Mouse (Mus musculus) adrenal gland, postnatal 25 days (tissue): Measurements from ENCODE around the gene Synpo2. TPM values are rescaled to one million over a fixed set of nuclear protein-coding genes. Genes with fewer than 3 reads are reported as not detected.

Experiments used
- DNase-seq: peaks from one replicate; pipeline ENCODE4 v3.0.0; 2021; ENCODE audit warnings: mixed read lengths
- total RNA-seq: library from RNA; stranded (reverse); gene quantifications from 2 replicates; pipeline ENCODE4 v1.2.3, GENCODE M21; 2021

The Synpo2 gene
- total RNA-seq, 1 experiment from 2014 or later: 13.0 TPM

DNA sequence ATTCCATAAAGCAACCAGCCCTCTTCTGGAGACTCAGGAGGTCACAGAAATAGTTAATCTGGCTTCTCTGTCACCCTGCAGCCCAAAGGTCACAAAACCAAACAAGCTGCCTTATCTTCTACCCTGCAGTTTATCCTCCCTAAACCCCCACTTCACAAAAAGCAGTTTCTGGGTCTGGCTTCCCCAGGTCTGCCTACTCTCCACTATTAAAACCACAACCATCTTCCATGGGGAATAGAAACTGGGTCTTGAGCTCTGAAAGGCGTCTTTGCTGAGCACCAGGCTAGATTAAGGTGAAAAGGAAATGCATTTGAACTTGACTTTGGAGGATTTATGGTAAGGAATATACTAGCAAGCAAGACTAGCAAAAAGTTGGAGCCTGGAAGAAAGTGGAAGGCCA lies 71.8 kb downstream of the Synpo2 start:
- DNase-seq: no peak

DNA sequence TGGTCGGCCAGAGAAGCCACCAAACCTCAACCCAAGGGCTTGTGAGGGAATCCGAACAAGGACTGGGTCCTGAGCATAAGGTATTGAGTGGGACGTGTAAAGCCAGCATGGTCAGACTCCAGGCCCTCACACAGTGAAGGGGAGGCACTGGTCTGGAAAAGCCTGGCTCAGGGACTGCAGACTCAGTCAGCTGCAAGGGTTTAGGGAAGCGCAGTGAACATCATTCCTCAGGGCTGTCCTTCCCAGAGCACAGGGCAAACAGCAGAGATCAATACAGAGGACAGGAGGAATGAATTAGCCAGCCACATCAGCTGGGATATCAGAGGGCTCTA lies 72.8 kb downstream of the Synpo2 start:
- DNase-seq: no peak

DNA sequence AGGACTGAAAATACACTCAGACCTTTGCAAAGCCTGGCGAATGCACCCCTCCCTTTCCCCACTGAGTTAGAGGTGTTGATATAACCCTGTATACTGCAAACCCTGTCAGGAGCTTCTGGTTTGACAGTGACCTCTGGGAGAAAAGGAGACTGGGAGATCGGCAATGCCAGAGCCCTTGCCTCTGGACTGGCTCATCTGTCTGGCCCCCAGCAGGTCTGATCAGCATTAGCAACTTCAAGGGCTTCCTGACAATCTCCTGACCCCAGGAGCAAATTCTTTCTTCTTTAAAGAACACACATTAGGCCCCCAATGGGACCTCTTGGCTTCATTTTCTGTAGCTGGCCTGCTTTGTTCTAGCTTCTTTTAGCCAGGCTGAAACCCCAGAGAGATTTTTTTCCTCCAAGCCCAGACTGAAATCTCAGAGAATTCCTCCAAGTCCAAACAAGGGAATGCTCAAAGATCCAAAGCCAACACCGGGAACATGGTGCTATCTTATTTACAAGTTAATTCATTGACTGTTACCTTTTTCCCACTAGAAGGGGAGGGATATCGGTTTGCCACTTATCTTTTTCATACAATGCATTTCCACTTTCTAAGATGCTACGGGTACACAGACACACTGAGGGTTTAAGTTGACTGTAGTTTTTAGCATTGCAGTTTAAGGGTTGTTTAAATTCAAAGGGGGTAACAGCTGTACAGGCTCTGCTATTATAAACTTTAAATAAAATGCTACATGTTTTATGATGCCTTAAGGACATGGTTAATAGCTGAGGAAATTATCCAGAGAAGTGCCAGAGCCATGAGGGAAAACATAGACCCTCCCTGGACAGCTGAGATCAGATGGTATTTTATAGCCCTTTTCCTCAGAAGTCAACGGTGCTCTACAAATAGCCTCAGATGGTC lies 73.4 kb downstream of the Synpo2 start:
- no peak for DNase-seq

DNA sequence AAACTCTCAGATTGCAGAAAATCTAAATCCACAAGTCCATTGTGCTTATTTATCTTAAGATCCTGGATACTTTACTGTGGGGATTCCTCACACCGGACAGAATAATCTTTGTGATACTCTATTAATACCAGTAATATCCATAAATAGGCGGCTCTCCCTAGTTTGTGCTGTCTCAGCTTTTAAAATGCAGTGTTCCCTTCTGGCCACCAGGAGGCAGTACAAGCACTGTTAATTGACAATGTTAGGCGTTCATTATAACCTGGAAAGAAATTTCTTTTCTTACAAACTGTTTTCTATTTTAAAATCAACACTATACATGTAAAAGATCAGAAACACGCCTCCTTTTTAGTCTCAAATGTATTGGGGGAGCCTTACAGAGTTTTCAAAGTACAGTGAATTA lies 75.2 kb downstream of the Synpo2 start:
- DNase-seq: peak; percentile 18

DNA sequence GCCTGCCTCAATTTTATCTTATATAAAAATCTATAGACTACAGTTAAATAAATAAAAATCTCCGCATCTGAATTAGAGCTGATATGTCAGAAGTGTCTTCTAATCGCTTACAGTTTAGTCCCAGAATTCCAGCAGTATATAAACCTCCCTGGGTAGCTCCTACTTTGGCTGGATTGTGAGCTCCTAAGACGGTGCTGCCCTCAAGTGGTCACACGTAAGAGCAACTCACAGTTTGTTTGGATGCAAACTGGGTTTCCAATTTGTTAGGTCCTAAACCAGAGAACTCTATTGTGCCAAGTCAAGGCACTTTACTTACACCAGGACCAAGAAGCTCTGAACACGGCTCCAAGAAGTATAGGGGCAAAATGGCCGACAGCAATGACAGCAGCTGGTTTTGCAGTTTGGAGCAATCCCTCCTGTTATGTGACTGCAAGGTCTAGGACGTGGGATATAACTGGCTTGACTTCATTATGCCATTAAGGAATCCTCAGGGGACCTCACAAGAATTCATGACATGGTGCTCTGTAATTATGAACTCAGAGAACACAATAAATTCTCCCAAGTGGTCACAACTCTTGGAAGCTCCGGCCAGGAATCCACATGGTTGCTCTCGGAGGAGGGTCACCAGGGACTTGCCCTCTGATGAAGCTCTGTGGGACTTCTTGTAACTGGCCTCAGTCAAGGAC lies 76.7 kb downstream of the Synpo2 start:
- DNase-seq: peak; percentile 53

DNA sequence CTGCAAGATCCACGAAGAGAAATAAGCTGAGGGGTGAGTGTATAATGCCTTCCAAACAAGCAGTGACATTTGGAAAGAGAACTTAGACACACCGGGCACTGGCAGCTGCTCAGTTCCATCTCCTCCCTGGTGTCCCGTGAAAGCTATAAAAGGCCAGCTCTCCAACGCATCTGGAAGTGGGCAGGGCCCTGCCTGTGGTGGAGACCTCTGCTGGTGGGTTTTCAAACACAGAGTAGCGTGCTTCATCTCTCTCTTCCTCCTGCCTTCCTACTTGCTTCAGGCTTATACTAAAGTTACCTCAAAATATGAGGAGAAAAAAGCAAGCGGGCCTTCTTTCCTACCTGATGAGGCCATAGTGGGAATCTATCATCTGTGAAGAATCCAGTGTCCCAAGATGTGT lies 77.4 kb downstream of the Synpo2 start:
- DNase-seq: peak; percentile 11

DNA sequence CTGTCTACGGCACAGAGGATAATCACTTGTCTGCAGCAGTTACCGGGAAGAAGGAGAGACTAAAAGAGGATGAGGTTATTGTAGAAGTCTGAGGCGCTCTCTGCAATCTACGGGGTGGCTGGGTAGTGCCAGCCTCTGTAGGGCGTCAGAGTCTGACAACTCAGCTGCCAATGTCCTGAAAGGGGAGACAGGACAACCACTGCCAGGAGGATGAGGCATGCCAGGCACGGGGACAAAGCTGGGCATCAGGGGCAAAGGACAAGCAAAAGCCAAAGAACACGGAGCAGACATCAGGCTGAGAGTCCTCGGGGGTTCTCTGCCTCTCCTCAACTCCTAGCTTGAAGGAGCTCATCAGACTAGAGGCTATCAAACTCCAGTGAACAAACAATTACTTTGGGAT lies 82.6 kb downstream of the Synpo2 start:
- DNase-seq: no peak

DNA sequence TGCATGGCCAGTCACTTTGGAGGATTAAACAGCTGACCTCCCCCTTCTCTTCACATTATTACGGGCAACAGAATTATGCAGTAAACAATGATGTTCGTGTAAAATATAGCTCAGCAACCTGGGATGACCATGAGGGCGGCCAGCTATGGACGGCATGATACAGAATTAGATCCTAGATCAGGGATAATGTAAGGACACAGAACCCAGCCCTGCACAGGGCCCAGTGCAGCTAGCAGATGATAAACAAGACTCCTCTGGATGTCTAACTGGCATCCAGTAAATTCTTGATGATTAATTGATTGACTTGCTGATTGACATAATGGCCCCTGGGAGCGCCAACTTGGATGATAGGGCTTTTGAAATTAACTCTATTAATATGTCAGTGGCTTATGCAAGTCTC lies 83.0 kb downstream of the Synpo2 start:
- no peak for DNase-seq

DNA sequence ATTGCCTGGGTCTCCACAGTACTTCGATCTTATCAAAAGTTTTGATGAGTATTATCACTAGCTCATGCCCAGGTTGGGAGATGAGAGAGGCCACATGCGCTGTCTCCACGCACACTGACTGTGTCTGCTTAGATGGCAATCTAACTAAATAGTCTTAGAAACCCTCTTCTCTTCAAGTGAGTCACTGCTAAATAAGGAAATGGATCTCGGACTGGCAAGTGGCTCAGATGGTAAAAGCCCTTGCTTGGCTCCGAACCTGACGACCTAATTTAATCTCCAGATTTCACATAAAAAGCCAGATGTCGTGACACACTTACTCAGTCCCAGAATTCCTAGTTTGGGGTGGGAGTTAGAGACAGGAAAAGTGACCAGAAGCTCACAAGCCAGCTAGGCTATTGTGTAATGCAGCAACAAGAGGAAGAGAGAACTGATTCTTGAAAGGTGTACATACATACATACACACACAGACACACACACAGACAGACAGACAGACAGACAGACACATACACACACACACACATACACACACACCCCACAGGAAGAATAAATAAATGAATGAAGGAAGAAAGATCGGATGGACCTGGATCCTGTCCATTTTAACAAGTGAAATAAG lies 85.3 kb downstream of the Synpo2 start:
- DNase-seq: no peak

DNA sequence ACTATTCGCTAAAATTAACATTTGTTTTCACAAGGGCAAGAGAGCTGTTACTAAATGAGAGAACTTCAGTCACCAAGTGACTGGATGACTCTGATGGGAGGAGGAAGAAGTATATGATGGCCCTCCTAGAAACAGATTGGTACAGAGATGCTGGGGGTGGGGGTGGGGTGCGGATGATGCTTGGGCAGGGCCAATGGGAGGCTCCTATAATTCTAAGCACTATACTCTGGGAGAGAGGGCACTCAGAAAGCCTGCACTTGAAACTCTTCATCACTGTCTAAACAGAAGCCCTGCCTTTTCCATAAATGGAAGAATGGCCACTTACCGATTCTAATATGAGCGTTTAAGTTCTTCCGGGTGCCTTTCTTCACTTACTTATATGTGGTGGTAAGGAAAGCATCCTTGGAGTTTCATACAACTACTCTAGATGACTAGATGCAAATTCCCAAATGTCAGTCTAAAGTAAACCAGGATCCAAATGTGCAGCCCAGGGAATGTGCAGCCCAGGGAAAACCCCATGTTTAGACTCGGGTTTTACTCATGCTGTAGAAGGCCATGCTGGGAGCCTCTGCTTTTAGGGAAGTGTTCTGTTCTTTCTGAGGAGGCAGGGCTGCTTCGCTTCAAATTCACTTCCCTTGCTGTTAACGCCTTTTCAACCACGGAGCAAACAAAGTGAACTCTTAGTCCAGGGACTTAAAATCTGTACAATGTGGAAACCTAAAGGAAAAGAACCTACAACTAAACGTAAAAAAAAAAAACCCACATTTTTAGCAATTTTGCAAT lies 86.4 kb downstream of the Synpo2 start:
- no peak for DNase-seq

DNA sequence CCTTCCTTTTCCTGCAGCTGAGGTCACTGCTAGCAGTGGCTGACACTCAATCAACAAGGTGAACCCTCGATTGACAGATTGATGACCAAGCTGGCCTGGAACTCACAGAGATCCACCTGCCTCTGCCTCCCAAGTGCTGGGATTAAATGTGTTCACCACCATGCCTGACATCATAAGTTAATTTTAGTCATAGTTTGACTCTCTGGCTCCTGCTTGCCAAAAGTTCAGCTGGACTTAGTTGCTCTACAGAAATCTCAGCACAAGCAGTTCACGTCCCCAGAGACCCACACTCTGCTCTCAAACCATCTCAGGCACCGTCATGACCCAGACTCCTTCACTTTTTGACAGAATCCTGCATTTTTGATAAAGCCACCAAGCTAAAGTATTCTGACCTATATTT lies 87.3 kb downstream of the Synpo2 start:
- no peak for DNase-seq

DNA sequence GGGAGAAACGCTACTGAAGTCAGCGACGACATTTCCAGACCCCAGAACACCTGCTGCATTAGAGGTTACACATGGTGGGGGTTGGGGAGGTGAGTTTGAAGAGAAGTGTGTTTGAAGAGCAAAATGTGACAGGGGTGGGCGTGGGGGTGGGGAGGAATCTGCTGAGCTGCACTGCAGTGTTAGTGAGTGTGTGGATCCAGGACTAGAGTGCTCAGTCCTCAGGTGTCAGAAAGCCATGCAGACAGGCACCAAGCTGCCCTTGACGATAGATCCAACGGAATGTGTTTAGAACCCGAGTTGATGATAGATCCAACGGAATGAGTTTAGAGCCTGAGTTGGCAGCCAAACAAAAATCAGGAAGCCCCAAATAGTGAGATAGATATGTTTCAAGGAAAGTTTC lies 89.4 kb downstream of the Synpo2 start:
- no peak for DNase-seq

DNA sequence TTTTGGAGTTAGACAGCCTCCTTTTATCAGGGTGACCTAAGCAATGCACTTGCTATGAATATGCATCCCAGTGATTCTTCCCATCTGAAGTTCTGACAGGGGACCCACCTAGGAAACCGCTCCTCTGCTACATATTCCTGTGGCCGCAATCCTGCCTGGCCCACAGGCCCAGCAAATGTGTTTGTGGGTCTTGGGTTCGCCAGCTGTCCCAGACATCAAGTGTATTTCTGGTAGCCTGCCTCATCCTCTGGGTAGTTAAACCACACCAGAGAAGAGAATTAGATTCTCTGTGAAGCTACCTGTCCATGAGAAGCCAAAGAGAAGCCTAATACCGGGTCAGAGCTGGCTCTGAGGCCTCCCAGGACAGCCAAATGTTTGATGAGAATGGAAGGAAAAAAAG lies 90.0 kb downstream of the Synpo2 start:
- no peak for DNase-seq

DNA sequence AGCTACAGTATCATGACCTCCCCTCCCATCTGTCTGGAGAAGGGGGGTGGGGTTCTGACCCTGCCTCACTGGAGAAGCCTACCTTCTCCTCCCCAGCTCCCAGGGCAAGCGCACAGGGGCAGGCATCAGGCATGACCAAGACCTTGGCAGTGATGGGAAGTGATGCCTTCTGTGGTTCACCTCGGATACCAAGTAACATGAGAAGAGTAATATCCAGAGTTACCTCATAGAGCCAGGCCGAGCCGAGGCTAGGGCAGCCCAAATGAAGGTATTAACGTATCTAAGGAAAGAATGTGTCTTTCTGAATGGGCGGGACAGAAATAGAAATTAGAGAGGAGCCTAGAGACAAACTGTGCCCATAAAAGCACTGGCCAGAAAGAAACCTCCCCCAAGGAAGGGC lies 92.5 kb downstream of the Synpo2 start:
- no peak for DNase-seq

DNA sequence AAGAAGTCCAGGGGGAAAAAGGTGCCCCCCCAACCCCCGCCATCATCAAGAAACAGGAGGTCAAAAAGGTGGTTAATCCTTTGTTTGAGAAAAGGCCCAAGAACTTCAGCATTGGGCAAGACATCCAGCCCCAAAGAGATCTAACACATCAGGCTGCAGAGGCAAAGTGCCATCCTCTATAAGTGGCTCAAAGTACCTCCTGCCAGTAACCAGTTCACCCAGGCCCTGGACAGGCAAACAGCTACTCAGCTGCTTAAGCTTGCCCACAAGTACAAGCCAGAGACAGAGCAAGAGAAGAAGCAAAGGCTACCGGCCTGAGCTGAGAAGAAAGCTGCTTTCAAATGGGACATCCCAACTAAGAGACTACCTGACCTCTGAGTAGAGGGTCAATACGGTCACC lies 93.7 kb downstream of the Synpo2 start:
- DNase-seq: no peak

DNA sequence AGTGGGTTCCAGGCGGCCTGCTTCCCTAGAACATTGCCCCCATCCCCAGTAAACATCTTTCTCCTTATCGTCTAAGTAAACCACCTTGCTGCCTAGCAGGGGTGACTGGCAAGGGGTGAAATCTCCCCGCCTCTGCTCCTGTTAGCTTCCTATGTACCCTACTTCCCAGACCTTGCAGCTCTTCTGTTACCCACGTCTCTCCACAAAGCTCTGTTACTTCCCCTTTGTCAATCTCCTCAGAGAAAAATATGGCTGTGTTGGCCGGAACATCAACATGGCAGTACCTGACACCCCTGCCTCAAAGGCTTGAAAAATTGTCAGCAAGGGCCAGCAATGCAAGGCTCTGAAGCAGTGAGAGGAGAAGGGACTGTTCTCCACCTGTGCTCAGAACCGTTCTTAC lies 94.9 kb downstream of the Synpo2 start:
- DNase-seq: no peak

DNA sequence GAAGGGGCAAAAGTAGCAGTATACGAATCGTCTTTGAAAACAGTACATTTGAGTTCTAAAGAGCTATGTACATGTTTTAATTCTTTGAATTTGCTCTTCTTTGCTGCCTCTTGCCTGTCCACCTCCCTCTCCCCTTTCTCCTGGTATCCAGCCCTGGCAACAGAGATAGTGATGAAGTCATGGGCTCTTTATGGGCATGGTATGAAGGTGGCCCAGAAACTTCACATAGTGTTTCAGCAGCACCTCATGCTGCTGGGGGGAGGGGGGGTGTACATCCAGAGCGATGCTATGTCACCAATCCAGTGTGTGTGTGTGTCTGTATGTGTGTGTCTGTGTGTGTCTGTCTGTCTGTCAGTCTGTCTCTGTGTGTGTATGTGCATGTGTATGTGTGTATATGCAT lies 95.8 kb downstream of the Synpo2 start:
- no peak for DNase-seq

DNA sequence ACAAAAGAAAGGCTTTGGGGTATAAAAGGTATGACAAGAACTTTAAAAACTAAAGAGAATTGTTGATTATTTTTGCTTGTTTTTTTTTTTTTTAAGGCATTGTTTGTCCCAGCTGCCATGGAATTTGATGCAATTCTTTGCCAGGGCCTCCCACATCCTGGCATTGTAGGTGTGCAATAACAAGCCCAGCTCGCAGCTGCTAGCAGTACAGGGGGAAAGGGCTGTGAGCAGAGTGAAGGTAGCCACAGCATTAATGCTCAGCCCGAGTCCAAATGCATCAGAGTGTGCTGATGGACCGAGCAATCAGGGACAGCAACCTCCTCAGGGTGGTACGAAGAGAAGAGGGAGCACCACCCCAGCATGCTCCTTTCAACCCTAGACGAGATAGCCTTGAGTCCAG lies 96.3 kb downstream of the Synpo2 start:
- DNase-seq: no peak

DNA sequence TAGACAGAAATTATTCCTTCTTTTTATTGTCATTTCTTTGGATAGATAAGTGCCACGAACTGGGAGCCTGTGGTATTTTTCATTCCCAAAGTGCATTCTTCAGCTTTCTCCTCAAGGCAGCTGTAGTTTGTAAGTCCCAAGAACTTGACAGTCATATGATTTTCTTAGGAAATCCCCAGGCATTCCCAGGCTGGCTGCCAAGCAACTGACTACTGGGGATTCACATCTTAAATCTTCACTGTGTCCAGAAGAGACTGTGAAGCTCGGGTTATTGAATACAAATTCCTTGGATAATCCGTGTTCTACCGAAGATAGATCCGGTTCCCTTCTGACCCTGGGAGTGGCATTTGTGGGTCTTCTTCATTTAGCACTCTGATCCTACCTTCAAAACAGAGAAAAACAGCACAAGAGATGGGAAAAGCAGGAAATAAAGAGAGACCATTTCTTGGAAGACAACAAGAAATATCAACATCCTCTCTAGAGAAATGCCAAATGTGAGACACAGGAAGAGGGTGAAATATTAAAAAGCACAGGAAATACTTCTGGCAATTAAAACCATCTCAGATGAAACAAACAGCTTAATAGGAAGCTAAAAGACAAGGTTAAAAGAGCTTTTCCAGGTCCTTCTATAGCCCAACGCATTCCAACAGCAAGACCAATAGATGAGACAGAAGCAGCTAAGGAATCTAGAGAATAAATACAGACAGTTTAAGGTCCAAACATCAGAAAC lies 97.5 kb downstream of the Synpo2 start:
- DNase-seq: peak; percentile 75

DNA sequence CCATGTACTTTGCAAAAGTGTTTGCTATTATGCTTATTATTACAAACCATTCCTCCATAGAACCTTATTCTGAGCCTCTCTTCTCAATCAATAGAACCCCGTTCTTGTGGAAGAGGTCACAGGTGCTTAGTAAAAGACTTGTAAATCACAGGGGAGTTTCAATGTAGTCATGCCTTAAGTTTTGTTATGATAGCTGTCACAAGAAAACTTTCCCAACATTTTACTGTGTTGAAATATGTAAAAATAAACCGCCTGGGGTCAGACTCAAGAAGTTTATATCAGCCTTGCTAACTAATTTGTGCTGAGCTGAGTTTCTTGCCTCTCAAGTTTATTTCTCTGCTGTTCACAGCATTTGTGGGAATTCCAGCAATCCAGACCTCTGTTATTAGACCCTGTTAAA lies 103.8 kb downstream of the Synpo2 start:
- no peak for DNase-seq

DNA sequence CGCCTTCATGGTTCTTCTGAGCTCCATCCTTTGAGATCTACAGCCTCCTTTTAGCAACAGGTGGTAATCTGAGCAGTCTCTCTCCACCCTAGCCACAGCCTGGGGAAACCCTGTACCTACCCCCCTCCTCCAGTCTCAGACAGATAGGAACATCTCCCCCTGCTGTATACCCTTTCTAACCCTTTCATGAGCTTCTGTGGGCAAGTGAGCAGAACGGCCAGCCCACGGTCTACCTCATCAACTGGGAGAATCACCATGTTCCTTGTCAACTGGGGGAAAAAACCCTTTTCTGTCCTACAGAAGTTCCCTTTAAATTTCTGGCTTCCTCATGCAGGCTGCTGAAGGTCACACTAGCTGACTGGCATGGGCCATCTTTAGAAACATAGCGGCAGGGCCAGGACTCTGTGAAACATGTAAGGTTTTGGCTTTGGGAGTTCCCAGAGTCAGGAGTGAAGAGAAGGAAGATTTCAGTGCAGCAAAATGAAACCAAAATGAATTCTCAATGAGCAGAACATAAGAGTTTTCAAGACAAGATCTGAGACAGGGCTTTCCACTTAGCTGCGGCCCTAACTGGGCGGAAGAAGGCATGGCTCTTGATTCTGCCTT lies 104.7 kb downstream of the Synpo2 start:
- DNase-seq: no peak
